Mouse (Mus musculus) adipocyte (in vitro differentiated cells): ENCODE measurements at regions not wholly inside any gene's neighbourhood (a gene's known extent, or its start where the extent isn't known, plus 50 kb on each side); places are given as distances from the start of the nearest gene placed in this dataset.

ENCODE experiments used
- DNase-seq: peaks from one replicate; pipeline ENCODE4 v3.0.0-alpha.2; 2016; ENCODE audit warnings: low spot score

- DNase-seq = no peak
Measured at GRCm38 (mm10) chr7:113621316-113621715, 107.7 kb downstream of the Far1 start.

GRCm38 (mm10) chr7:113621898-113622510, 108.4 kb downstream of the Far1 start:
- no peak for DNase-seq

- DNase-seq = no peak
Measured at GRCm38 (mm10) chr7:113623296-113623695, 109.7 kb downstream of the Far1 start.

GRCm38 (mm10) chr7:113623962-113624361, 110.3 kb downstream of the Far1 start:
- no peak for DNase-seq

- DNase-seq = no peak
Measured at GRCm38 (mm10) chr7:113626734-113627133, 113.1 kb downstream of the Far1 start.

- DNase-seq = no peak
Measured at GRCm38 (mm10) chr7:113637011-113637600, 123.5 kb downstream of the Far1 start.

GRCm38 (mm10) chr7:113638098-113638497, 124.5 kb downstream of the Far1 start:
- DNase-seq = no peak

- no peak for DNase-seq
Measured at GRCm38 (mm10) chr7:113642540-113642939, 123.3 kb upstream of the Spon1 start.

- no peak for DNase-seq
Measured at GRCm38 (mm10) chr7:113650631-113651030, 115.2 kb upstream of the Spon1 start.

GRCm38 (mm10) chr7:113651696-113652095, 114.1 kb upstream of the Spon1 start:
- no peak for DNase-seq

- DNase-seq = peak; percentile 2
Measured at GRCm38 (mm10) chr7:113653130-113653529, 112.7 kb upstream of the Spon1 start.

GRCm38 (mm10) chr7:113655336-113655735, 110.5 kb upstream of the Spon1 start:
- DNase-seq = no peak

GRCm38 (mm10) chr7:113672779-113673595, 92.8 kb upstream of the Spon1 start:
- no peak for DNase-seq

- no peak for DNase-seq
Measured at GRCm38 (mm10) chr7:113673596-113673956, 92.2 kb upstream of the Spon1 start.

GRCm38 (mm10) chr7:113682271-113682670, 83.5 kb upstream of the Spon1 start:
- DNase-seq = no peak

- DNase-seq = no peak
Measured at GRCm38 (mm10) chr7:113685349-113685748, 80.4 kb upstream of the Spon1 start.

GRCm38 (mm10) chr7:113686527-113686926, 79.3 kb upstream of the Spon1 start:
- DNase-seq = no peak

- DNase-seq = no peak
Measured at GRCm38 (mm10) chr7:113687566-113687965, 78.2 kb upstream of the Spon1 start.

- DNase-seq = no peak
Measured at GRCm38 (mm10) chr7:113688231-113688669, 77.5 kb upstream of the Spon1 start.

GRCm38 (mm10) chr7:113688717-113689116, 77.1 kb upstream of the Spon1 start:
- DNase-seq = no peak

GRCm38 (mm10) chr7:113689131-113689530, 76.7 kb upstream of the Spon1 start:
- DNase-seq = no peak

- DNase-seq = no peak
Measured at GRCm38 (mm10) chr7:113691756-113692155, 74.0 kb upstream of the Spon1 start.

- DNase-seq = no peak
Measured at GRCm38 (mm10) chr7:113693526-113693925, 72.3 kb upstream of the Spon1 start.
